ENCODE assay signal across 8 mouse cellular contexts in the genomic region with DNA sequence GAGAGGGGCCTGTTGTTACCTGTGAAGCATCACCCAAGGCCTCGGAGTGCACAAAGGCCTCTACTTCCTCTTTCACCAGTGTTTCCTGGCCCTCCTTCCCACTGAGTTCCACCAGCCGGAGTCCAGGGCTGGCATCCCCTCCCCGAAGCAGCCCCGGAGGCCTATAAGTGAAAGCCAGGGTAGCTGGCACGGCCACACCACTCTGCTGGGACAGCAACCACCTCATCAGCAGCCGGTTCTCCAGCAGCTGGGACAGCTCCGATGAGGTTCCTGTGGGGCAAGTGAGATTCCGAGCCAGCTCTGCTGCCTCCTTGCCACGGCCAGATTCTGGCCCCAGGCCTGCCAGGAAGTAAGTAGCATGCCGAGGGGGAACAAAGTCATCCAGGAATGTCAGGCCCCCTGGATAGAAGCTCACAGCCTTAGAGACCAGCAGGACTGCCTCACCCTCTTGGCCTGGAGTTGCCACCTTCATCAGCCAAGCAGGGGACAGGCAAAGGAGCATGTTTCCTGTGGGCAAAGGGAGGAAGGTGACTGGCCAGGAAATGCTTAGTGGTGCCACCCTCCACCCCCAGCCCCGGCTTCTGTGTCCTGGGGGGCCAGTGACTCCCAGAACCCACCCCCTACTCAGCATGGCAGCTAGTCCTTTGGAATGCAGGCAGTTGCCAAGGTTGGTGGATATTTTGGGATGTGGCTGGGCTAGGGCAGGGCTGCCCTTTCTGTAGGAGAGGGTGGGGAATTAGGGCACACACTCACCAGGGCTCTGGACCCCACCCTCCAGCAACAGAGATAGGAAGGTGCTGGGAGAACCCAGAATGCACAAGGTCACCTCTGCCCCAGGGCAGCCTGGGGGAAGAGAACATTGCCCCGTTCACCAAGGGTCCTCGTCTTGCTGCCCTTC. TPM values are rescaled to one million over a fixed set of nuclear protein-coding genes. Genes with fewer than 3 reads are reported as not detected.
DNase-seq lines count a peak whose midpoint lies in the region; ATAC-seq and TF ChIP-seq lines count a peak whose summit lies in the region.

No protein-coding gene starts in this region.

- no peaks in the 10 kb centered on the region for H3K9me3 ChIP-seq in forebrain, embryonic 16.5 days (ENCODE audit: control insufficient read depth, low read length)
- no peaks in the 10 kb centered on the region for H3K9me3 ChIP-seq in forebrain, embryonic 12.5 days

- no peak overlapping the region for H3K27ac ChIP-seq in forebrain, embryonic 16.5 days (ENCODE audit: low read length)
- H3K27ac ChIP-seq in forebrain, embryonic 12.5 days = no peak overlapping the region
- peak overlapping the region; percentile 65 for H3K27ac ChIP-seq in spleen, adult 2 months (ENCODE audit: insufficient read depth, low read length)

- H3K4me2 ChIP-seq in forebrain, embryonic 16.5 days (ENCODE audit: low read length) = no peak overlapping the region
- H3K4me2 ChIP-seq in forebrain, embryonic 12.5 days = no peak overlapping the region

- no peak for DNase-seq in spleen, adult 2 months (ENCODE audit: low read depth in 1 of 2, low spot score in 2 of 2)
- DNase-seq in spleen, postnatal 36 days (ENCODE audit: low spot score in 2 of 2) = no peak
- DNase-seq in heart, postnatal 10 days = peak; percentile 78 to 82
- no peak for DNase-seq in urinary bladder, postnatal 4 days (ENCODE audit: low spot score in 2 of 2)
- no peak for DNase-seq in embryo, embryonic 11 days
- no peak for DNase-seq in liver

- no peak for TF ChIP-seq CTCF in spleen, adult 2 months (IDR thresholded peaks at IDR 0.05; ENCODE audit: extremely low read depth, insufficient read depth, insufficient read length, insufficient replicate concordance)

- no peak overlapping the region for H3K4me3 ChIP-seq in forebrain, embryonic 16.5 days (replicated peaks; ENCODE audit: low read length)
- no peak overlapping the region for H3K4me3 ChIP-seq in forebrain, embryonic 12.5 days (replicated peaks)
- no peak overlapping the region for H3K4me3 ChIP-seq in spleen, adult 2 months (ENCODE audit: extremely low read depth, insufficient read depth, insufficient read length)

- intact Hi-C loops in heart, postnatal 10 days (cut with DNase I) = no loop called here

- TF ChIP-seq POLR2A in spleen, adult 2 months (IDR thresholded peaks at IDR 0.05; ENCODE audit: low read depth, low read length) = no peak

- 80% methylated on average over 13 of the region's 13 CpGs for WGBS in forebrain, embryonic 16.5 days
- 73% methylated on average over 13 of the region's 13 CpGs for WGBS in forebrain, embryonic 12.5 days
- WGBS in spleen, adult 2 months = 31% methylated on average over 13 of the region's 13 CpGs

- H3K9ac ChIP-seq in forebrain, embryonic 16.5 days (replicated peaks; ENCODE audit: low read depth, low read length) = 0 out of 2 replicates have a peak overlapping the region, but pooled peaks have one; percentile 12
- H3K9ac ChIP-seq in forebrain, embryonic 12.5 days = no peak overlapping the region

- H3K4me1 ChIP-seq in forebrain, embryonic 16.5 days (replicated peaks; ENCODE audit: control insufficient read depth, insufficient read depth, low read length) = peaks cover 15% of the 10 kb centered on the region
- peaks cover 18% of the 10 kb centered on the region for H3K4me1 ChIP-seq in forebrain, embryonic 12.5 days
- peaks cover 27% of the 10 kb centered on the region for H3K4me1 ChIP-seq in spleen, adult 2 months (ENCODE audit: control insufficient read depth, insufficient read depth, insufficient read length)

- H3K27me3 ChIP-seq in forebrain, embryonic 16.5 days (replicated peaks; ENCODE audit: control insufficient read depth, insufficient read depth, low read length) = no peaks in the 10 kb centered on the region
- 0 out of 2 replicates have a peak, but pooled peaks cover 6% of the 10 kb centered on the region for H3K27me3 ChIP-seq in forebrain, embryonic 12.5 days
- no peaks in the 10 kb centered on the region for H3K27me3 ChIP-seq in spleen, adult 2 months (ENCODE audit: control insufficient read depth, insufficient read depth, low read length)

- no peak for ATAC-seq in forebrain, embryonic 16.5 days
- no peak for ATAC-seq in forebrain, embryonic 12.5 days (ENCODE audit: low FRiP score)

- H3K36me3 ChIP-seq in forebrain, embryonic 16.5 days (ENCODE audit: control insufficient read depth, insufficient read depth) = no peaks in the 10 kb centered on the region
- no peaks in the 10 kb centered on the region for H3K36me3 ChIP-seq in forebrain, embryonic 12.5 days (replicated peaks)
- H3K36me3 ChIP-seq in spleen, adult 2 months (ENCODE audit: control insufficient read depth, insufficient read depth, low read length) = no peaks in the 10 kb centered on the region; the same call in 1 of the 2 replicates

RNA-seq across cellular contexts. Expression of gene Carns1, which starts 3.6 kb away (rescaled TPM):
- polyA plus RNA-seq in forebrain, embryonic 16.5 days (2015; fragmentation: Nextera tagmentation; extraction: Ambion mirVana) = 2.8 and 4.1 TPM in 2 replicates
- 3.2 TPM in 2 replicates for polyA plus RNA-seq in forebrain, embryonic 12.5 days (2016; fragmentation: Nextera tagmentation; extraction: Ambion mirVana)
- polyA plus RNA-seq in spleen, adult 2 months (2012; rRNA removed) = 52.0 and 64.5 TPM in 2 replicates
- 10 to 100 TPM; 40.2 to 53.6 TPM for total RNA-seq in heart, postnatal 10 days (2021)

RNA-seq across cellular contexts. Expression of gene Rps6kb2, which starts 8.5 kb away (rescaled TPM):
- 52.6 and 59.8 TPM in 2 replicates for polyA plus RNA-seq in forebrain, embryonic 16.5 days (2015; fragmentation: Nextera tagmentation; extraction: Ambion mirVana)
- polyA plus RNA-seq in forebrain, embryonic 12.5 days (2016; fragmentation: Nextera tagmentation; extraction: Ambion mirVana) = 59.5 and 62.5 TPM in 2 replicates
- 40.7 and 51.5 TPM in 2 replicates for polyA plus RNA-seq in spleen, adult 2 months (2012; rRNA removed)
- total RNA-seq in heart, postnatal 10 days (2021) = 10 to 100 TPM; 22.4 to 24.3 TPM

RNA-seq across cellular contexts. Expression of gene Ptprcap, which starts 18.2 kb away (rescaled TPM):
- 0.39 TPM in 1 of 2 replicates, not detected in the other for polyA plus RNA-seq in forebrain, embryonic 16.5 days (2015; fragmentation: Nextera tagmentation; extraction: Ambion mirVana)
- 0.51 and 0.74 TPM in 2 replicates for polyA plus RNA-seq in forebrain, embryonic 12.5 days (2016; fragmentation: Nextera tagmentation; extraction: Ambion mirVana)
- 631 and 1,026 TPM in 2 replicates for polyA plus RNA-seq in spleen, adult 2 months (2012; rRNA removed)
- total RNA-seq in heart, postnatal 10 days (2021) = 1 to 10 TPM; 1.6 to 2.2 TPM

RNA-seq across cellular contexts. Expression of gene Tbc1d10c, which starts 19.4 kb away (rescaled TPM):
- 0.29 and 0.42 TPM in 2 replicates for polyA plus RNA-seq in forebrain, embryonic 16.5 days (2015; fragmentation: Nextera tagmentation; extraction: Ambion mirVana)
- polyA plus RNA-seq in forebrain, embryonic 12.5 days (2016; fragmentation: Nextera tagmentation; extraction: Ambion mirVana) = 0.31 and 0.86 TPM in 2 replicates
- 266 and 328 TPM in 2 replicates for polyA plus RNA-seq in spleen, adult 2 months (2012; rRNA removed)
- total RNA-seq in heart, postnatal 10 days (2021) = 1 to 10 TPM; 2.6 to 2.9 TPM

RNA-seq across cellular contexts. Expression of gene Ppp1ca, which starts 20.2 kb away (rescaled TPM):
- 551 and 574 TPM in 2 replicates for polyA plus RNA-seq in forebrain, embryonic 16.5 days (2015; fragmentation: Nextera tagmentation; extraction: Ambion mirVana)
- 689 and 709 TPM in 2 replicates for polyA plus RNA-seq in forebrain, embryonic 12.5 days (2016; fragmentation: Nextera tagmentation; extraction: Ambion mirVana)
- polyA plus RNA-seq in spleen, adult 2 months (2012; rRNA removed) = 464 and 481 TPM in 2 replicates
- 100 to 1,000 TPM; 420 to 454 TPM for total RNA-seq in heart, postnatal 10 days (2021)

Comparison
In these comparisons a context has a peak if more than half of its experiments do, and no peak if none do; other contexts are left out.
1. DNase-seq: peak in heart, postnatal 10 days (2 of 2); none in spleen, adult 2 months (0 of 2), spleen, postnatal 36 days (0 of 2), urinary bladder, postnatal 4 days (0 of 2), embryo, embryonic 11 days (single experiment) and liver (single experiment).
2. RNA of gene Carns1, which starts 3.6 kb away (polyA plus RNA-seq): 52.0 to 64.5 TPM in spleen, adult 2 months; 2.8 to 4.1 TPM in forebrain, embryonic 16.5 days and 3.2 TPM in forebrain, embryonic 12.5 days; every median in the first group is over 10 times any median in the second.
3. RNA of gene Ptprcap, which starts 18.2 kb away (polyA plus RNA-seq): 631 to 1,026 TPM in spleen, adult 2 months; 0.51 to 0.74 TPM in forebrain, embryonic 12.5 days and 0.39 TPM in forebrain, embryonic 16.5 days; every median in the first group is over 100 times any median in the second.